Mouse (Mus musculus): ENCODE data around the gene Nfe2l1. TPM values are rescaled to one million over a fixed set of nuclear protein-coding genes. Genes with fewer than 3 reads are reported as not detected.

The Nfe2l1 gene
- total RNA-seq, 4 experiments from 2014 or later, result 460 to 743 (median 603) TPM

GRCm38 (mm10) chr11:96776968-96777962 lies 52.5 kb downstream of the Nfe2l1 start, which contains the start of gene Snx11:
Gene Snx11, minus strand, starts transcription at chr11:96777559.
- peak; percentile 100 for DNase-seq

GRCm38 (mm10) chr11:96776068-96776467 lies 53.7 kb downstream of the Nfe2l1 start:
- no peak for DNase-seq

DNA sequence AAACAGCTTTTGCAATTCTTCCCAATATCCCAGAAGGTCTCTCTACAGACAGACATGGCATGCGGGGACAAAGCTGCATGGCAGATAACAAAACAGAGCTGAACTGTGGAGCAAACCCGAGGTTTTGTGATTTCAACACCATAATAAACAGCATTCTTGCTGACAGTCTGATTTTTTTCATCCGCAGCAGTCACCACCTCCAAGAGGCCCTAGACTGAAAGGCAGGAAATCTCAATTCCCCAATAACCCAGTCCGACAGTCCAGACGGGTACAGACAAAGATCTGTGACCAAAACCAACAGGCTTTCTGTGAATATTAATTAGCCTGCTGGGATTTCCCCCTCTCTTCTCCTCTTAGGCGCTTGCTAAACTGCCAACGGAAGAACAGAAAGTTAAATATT lies 54.1 kb downstream of the Nfe2l1 start:
- no peak for DNase-seq

DNA sequence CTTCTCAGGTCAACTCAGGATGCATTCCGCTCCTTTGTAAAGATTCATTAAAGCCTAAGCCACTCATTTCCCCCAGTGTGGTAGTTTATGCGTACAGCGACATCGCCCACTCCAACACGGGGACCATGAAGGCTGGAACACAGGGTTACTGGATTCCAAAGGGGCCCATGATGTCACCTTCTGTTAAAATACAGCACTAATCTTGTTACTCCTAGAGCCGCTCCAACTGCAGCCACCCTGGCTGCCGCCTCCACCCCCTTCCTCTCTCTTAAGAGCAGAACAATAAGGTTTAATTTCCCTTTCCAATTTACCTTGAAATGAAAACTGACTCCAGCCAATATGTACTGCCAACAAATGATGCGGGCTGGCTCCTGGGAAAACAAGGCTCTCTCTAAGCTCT lies 54.7 kb downstream of the Nfe2l1 start:
- no peak for DNase-seq

GRCm38 (mm10) chr11:96774536-96774935 lies 55.2 kb downstream of the Nfe2l1 start:
- no peak for DNase-seq

- DNase-seq, result no peak
These were observed 57.4 kb downstream of the Nfe2l1 start for GRCm38 (mm10) chr11:96772413-96772812.

GRCm38 (mm10) chr11:96771274-96771975 lies 58.3 kb downstream of the Nfe2l1 start:
- no peak for DNase-seq

DNA sequence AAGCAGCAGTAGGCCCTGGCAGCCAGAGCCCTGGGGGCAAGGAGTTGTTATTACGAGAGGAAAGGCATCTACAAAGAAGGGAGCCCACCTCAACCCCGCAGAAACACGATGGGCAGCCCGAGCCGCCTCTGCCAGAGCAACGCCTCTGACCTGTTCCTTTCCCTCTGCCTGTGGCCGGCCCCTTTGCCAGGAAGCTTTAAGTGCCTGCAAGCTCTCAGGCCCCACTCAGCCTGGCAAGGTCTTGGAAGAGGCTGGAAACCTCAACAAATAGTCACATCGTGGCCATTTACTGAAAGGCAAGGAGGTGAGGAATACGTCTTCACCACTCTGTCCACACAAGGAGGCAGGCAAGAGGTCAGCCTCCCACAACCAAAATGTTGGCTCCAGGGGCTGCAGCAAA lies 61.5 kb downstream of the Nfe2l1 start:
- DNase-seq, result no peak

Small RNA genes within 50 kb of the gene (microRNA-seq; reads per million reads assigned to microRNA genes)
- gene Mir152, result 241 to 258 reads per million in 2 experiments

Other genes starting within 250 kb of the Nfe2l1 start
- 10 to 100 TPM; 28.7 to 59.2 (median 36.3) TPM for gene Snx11, start 52.4 kb downstream of the Nfe2l1 start, total RNA-seq (2022)
- 10 to 100 TPM; 63.6 to 80.2 (median 78.0) TPM for gene Cbx1, start 40.8 kb downstream of the Nfe2l1 start, total RNA-seq (2022)
- gene Copz2, start 19.9 kb upstream of the Nfe2l1 start, total RNA-seq (2022), result 10 to 100 TPM; 60.6 to 73.0 (median 64.0) TPM
- 10 to 100 TPM; 55.2 to 82.1 (median 71.5) TPM for gene Cdk5rap3, start 86.5 kb upstream of the Nfe2l1 start, total RNA-seq (2022)
- gene Prr15l, start 98.1 kb upstream of the Nfe2l1 start, total RNA-seq (2022), result under 1 TPM in 3 of 4 experiments, not detected in 1; 0.28 to 0.70 (median 0.32) TPM
- gene Pnpo, start 114.0 kb upstream of the Nfe2l1 start, total RNA-seq (2022), result 10 to 100 TPM; 34.5 to 43.3 (median 39.4) TPM
- gene Sp2, start 153.0 kb upstream of the Nfe2l1 start, total RNA-seq (2022), result 10 to 100 TPM; 13.8 to 21.0 (median 16.4) TPM
- under 1 TPM; 0.28 to 0.94 (median 0.61) TPM for gene Sp6, start 183.4 kb upstream of the Nfe2l1 start, total RNA-seq (2022)
- 10 to 100 TPM; 19.4 to 40.6 (median 31.8) TPM for gene Scrn2, start 200.0 kb upstream of the Nfe2l1 start, total RNA-seq (2022)
- 1 to 10 TPM; 1.1 to 1.5 (median 1.3) TPM for gene Lrrc46, start 211.4 kb upstream of the Nfe2l1 start, total RNA-seq (2022)
- 100 to 1,000 TPM; 129 to 161 (median 147) TPM for gene Mrpl10, start 211.6 kb upstream of the Nfe2l1 start, total RNA-seq (2022)
- gene Osbpl7, start 220.7 kb upstream of the Nfe2l1 start, total RNA-seq (2022), result 10 to 100 TPM; 14.3 to 23.7 (median 18.1) TPM